Mouse (Mus musculus) G1E (cell line): ENCODE measurements around the gene Kcnc1. TPM values are rescaled to one million over a fixed set of nuclear protein-coding genes. Genes with fewer than 3 reads are reported as not detected.

Source experiments
- ATAC-seq: 2 replicates; pipeline ENCODE4 v1.8.0; 2016; ENCODE audit warnings: mild to moderate bottlenecking; ENCODE audit not compliant: insufficient number of reproducible peaks, poor library complexity, low FRiP score, severe bottlenecking; ENCODE audit errors: extremely low read depth
- DNase-seq: peaks from one replicate; pipeline ENCODE4 v3.0.0; 2012; ENCODE audit warnings: low spot score
- H3K27me3 ChIP-seq: 2 replicates; pipeline ENCODE4 v1.6.1; 2012; ENCODE audit warnings: mild to moderate bottlenecking, low read length, inconsistent platforms; ENCODE audit not compliant: insufficient read depth
- H3K36me3 ChIP-seq: replicated peaks from 2 replicates; pipeline ENCODE3; 2012; ENCODE audit warnings: mild to moderate bottlenecking, inconsistent platforms
- H3K4me1 ChIP-seq: 2 replicates; pipeline ENCODE4 v1.6.1; 2012; ENCODE audit warnings: low read depth, low read length, inconsistent platforms, mixed read lengths; ENCODE audit not compliant: insufficient read depth
- H3K4me3 ChIP-seq: 2 replicates; pipeline ENCODE4 v1.5.1; 2012; ENCODE audit warnings: low read depth, mild to moderate bottlenecking, inconsistent platforms, low read length, moderate library complexity, mixed read lengths
- H3K9me3 ChIP-seq: replicated peaks from 2 replicates; pipeline ENCODE4 v1.6.1; 2012; ENCODE audit warnings: inconsistent platforms
- CTCF ChIP-seq: IDR thresholded peaks from 2 replicates; pipeline ENCODE4 v1.5.1; 2012; ENCODE audit warnings: low read depth, low read length, inconsistent platforms, mixed read lengths
- GATA1 ChIP-seq: IDR thresholded peaks from 2 replicates; pipeline ENCODE4 v1.6.1; 2012; ENCODE audit warnings: borderline replicate concordance, low read length, inconsistent platforms, mixed read lengths
- GATA2 ChIP-seq: IDR thresholded peaks from 2 replicates; pipeline ENCODE4 v1.6.1; 2012; ENCODE audit warnings: low read depth, low read length, inconsistent platforms, borderline replicate concordance
- POLR2AphosphoS5 ChIP-seq: IDR thresholded peaks from 2 replicates; pipeline ENCODE4 v1.6.1; 2012; ENCODE audit warnings: low read depth, low read length, inconsistent platforms; ENCODE audit not compliant: insufficient replicate concordance
- TAL1 ChIP-seq: conservative IDR thresholded peaks from 2 replicates; pipeline ENCODE4 v1.6.1; 2012; ENCODE audit warnings: low read depth, low read length, inconsistent platforms, mixed read lengths
- polyA plus RNA-seq: library from polyadenylated mRNA; stranded (reverse); fragments of >175 nt; gene quantifications from 2 replicates; pipeline ENCODE4 v1.2.3, GENCODE M21; 2012
- total RNA-seq, 2 experiments: library from RNA; stranded (forward) in 1 of 2; stranded (reverse) in 1 of 2; fragments of 200-1000 nt in 1 of 2; fragments of >200 nt in 1 of 2; fragmentation: Nextera tagmentation in 1 of 2; gene quantifications; 2 replicates each; pipeline ENCODE4 v1.2.3; 2014 to 2017

Kcnc1 gene
- total and polyA plus RNA-seq, 3 experiments, result 0.11 TPM; not detected in 2

DNA sequence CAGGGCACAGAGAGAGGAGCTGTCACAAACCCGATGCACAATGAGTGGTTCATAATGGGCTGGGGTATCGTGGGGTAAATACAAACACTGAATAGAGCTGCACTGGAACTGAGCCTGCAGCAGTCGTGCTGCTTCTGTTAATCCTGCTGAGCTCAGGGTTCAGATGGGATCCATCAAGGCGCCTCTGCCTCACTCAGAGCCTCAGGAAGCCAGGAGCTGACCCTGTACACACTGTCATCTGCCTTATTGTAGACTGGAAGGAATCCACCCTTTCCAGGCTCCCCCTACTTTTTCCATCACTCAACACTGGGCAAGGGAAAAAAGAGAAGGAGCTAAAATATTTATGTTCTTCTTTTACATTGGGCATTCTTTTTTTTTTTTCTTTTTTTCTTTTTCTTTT is 91.1 kb downstream of the Kcnc1 start:
- H3K27me3 ChIP-seq, result no peaks in the 10 kb centered on the region
- ATAC-seq, result no peak
- no peak for DNase-seq
- TF ChIP-seq POLR2AphosphoS5, result no peak
- TF ChIP-seq GATA2, result no peak
- TF ChIP-seq TAL1, result no peak
- no peak for TF ChIP-seq CTCF
- no peak for TF ChIP-seq GATA1
- H3K9me3 ChIP-seq, result no peaks in the 10 kb centered on the region
- H3K4me3 ChIP-seq, result no peak overlapping the region
- H3K36me3 ChIP-seq, result peaks cover 33% of the 10 kb centered on the region
- no peaks in the 10 kb centered on the region for H3K4me1 ChIP-seq

Other genes starting within 250 kb of the Kcnc1 start
- gene Abcc8, start 216.5 kb upstream of the Kcnc1 start, total RNA-seq (2014; fragmentation: Nextera tagmentation), result not detected in 2 replicates
- gene Abcc8, start 216.5 kb upstream of the Kcnc1 start, total RNA-seq (2017), result 0.11 and 0.23 TPM in 2 replicates
- not detected in 2 replicates for gene Abcc8, start 216.5 kb upstream of the Kcnc1 start, polyA plus RNA-seq
- not detected in 2 replicates for gene Ush1c, start 158.0 kb upstream of the Kcnc1 start, total RNA-seq (2014; fragmentation: Nextera tagmentation)
- gene Ush1c, start 158.0 kb upstream of the Kcnc1 start, total RNA-seq (2017), result not detected in 2 replicates
- gene Ush1c, start 158.0 kb upstream of the Kcnc1 start, polyA plus RNA-seq, result not detected in 2 replicates
- gene Otog, start 155.5 kb upstream of the Kcnc1 start, total RNA-seq (2014; fragmentation: Nextera tagmentation), result not detected in 2 replicates
- 0.05 and 0.06 TPM in 2 replicates for gene Otog, start 155.5 kb upstream of the Kcnc1 start, total RNA-seq (2017)
- not detected in 2 replicates for gene Otog, start 155.5 kb upstream of the Kcnc1 start, polyA plus RNA-seq
- gene Myod1, start 20.0 kb upstream of the Kcnc1 start, total RNA-seq (2014; fragmentation: Nextera tagmentation), result not detected in 2 replicates
- gene Myod1, start 20.0 kb upstream of the Kcnc1 start, total RNA-seq (2017), result 0.05 TPM in 1 of 2 replicates, not detected in the other
- not detected in 2 replicates for gene Myod1, start 20.0 kb upstream of the Kcnc1 start, polyA plus RNA-seq
- gene Sergef, start 243.3 kb downstream of the Kcnc1 start, total RNA-seq (2014; fragmentation: Nextera tagmentation), result 13.0 and 14.9 TPM in 2 replicates
- 36.2 and 36.5 TPM in 2 replicates for gene Sergef, start 243.3 kb downstream of the Kcnc1 start, total RNA-seq (2017)
- 9.5 and 10.9 TPM in 2 replicates for gene Sergef, start 243.3 kb downstream of the Kcnc1 start, polyA plus RNA-seq